Mouse (Mus musculus) WW6 (cell line): Measurements from ENCODE around the gene Slc35g3.

Experiments used
- DNase-seq: peaks from one replicate; pipeline ENCODE4 v3.0.0-alpha.2; 2013; ENCODE audit warnings: low read depth, low spot score

The Slc35g3 gene

GRCm38 (mm10) chr11:69784793-69785272 is 23.1 kb upstream of the Slc35g3 start:
- no peak for DNase-seq

GRCm38 (mm10) chr11:69781828-69782227 is 20.1 kb upstream of the Slc35g3 start:
- no peak for DNase-seq

GRCm38 (mm10) chr11:69778985-69779384 is 17.2 kb upstream of the Slc35g3 start:
- no peak for DNase-seq

- DNase-seq: no peak
These were observed 16.7 kb upstream of the Slc35g3 start for GRCm38 (mm10) chr11:69778258-69778982.

- no peak for DNase-seq
These were observed 15.9 kb upstream of the Slc35g3 start for GRCm38 (mm10) chr11:69777504-69778257.

- no peak for DNase-seq
These were observed 14.7 kb upstream of the Slc35g3 start for GRCm38 (mm10) chr11:69776488-69776887.

GRCm38 (mm10) chr11:69775716-69776115 is 13.9 kb upstream of the Slc35g3 start:
- no peak for DNase-seq

GRCm38 (mm10) chr11:69774961-69775360 is 13.2 kb upstream of the Slc35g3 start:
- DNase-seq: no peak

GRCm38 (mm10) chr11:69767625-69767909 is 5.8 kb upstream of the Slc35g3 start:
- DNase-seq: no peak

GRCm38 (mm10) chr11:69766872-69767624 is 5.3 kb upstream of the Slc35g3 start:
- DNase-seq: no peak

GRCm38 (mm10) chr11:69766126-69766609 is 4.4 kb upstream of the Slc35g3 start:
- no peak for DNase-seq

- no peak for DNase-seq
These were observed 3.7 kb upstream of the Slc35g3 start, which contains the start of gene Zbtb4 for GRCm38 (mm10) chr11:69765221-69766125. Gene Zbtb4 (plus strand): TSS chr11:69765912.

- DNase-seq: no peak
These were observed 1.8 kb upstream of the Slc35g3 start for GRCm38 (mm10) chr11:69763551-69763950.

GRCm38 (mm10) chr11:69760901-69761200 is 917 bp downstream of the Slc35g3 start:
- DNase-seq: no peak

GRCm38 (mm10) chr11:69760160-69760900 is 1.4 kb downstream of the Slc35g3 start:
- no peak for DNase-seq

- peak; percentile 91 for DNase-seq
These were observed 2.6 kb downstream of the Slc35g3 start for GRCm38 (mm10) chr11:69758971-69759721.

- DNase-seq: peak; percentile 98
These were observed 3.2 kb downstream of the Slc35g3 start, which contains the start of gene Polr2a for GRCm38 (mm10) chr11:69758478-69758970. Gene Polr2a (minus strand): TSS chr11:69758637.

- DNase-seq: peak; percentile 71
These were observed 3.7 kb downstream of the Slc35g3 start for GRCm38 (mm10) chr11:69758090-69758456.

GRCm38 (mm10) chr11:69757303-69758089 is 4.3 kb downstream of the Slc35g3 start:
- no peak for DNase-seq
